Mouse (Mus musculus): ENCODE results near the gene Hist1h3b. TPM values are rescaled to one million over a fixed set of nuclear protein-coding genes. Genes with fewer than 3 reads are reported as not detected.

The Hist1h3b gene
- polyA plus RNA-seq, 1 experiment from 2014 or later = 10.5 TPM

DNA sequence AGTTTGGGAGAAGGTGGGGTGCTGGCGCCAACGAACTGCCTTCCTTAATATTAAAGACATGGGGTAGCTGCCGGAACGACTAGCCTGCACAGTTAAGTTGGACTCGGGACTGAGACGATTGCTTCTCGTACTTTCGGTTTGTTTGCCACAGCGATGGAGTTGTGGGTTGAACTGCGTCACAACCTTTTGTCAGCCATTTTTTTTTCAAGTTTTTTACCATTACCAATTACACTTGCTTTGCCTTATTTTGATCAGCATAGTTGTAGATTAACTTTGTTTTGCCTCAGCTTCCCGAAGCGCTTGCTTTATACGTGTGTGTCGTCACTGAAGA is 12.2 kb upstream of the Hist1h3b start:
- ATAC-seq (replicated peaks; ENCODE audit: insufficient number of reproducible peaks, low FRiP score, low TSS enrichment, low read depth) (no peak; the same call in 1 of the 2 replicates), DNase-seq (ENCODE audit: low spot score) (no peak)
- peak overlapping the region; percentile 99 for H3K27ac ChIP-seq (replicated peaks; ENCODE audit: low read depth, low read length)
- H3K4me1 ChIP-seq (ENCODE audit: control insufficient read depth, insufficient read depth, low read length) = no peaks in the 10 kb centered on the region
- peak overlapping the region; percentile 90 for H3K4me2 ChIP-seq (ENCODE audit: low read depth, low read length)
- WGBS = under 1% methylated on average over 14 of the region's 14 CpGs
- H3K9ac ChIP-seq (replicated peaks; ENCODE audit: low read length) = peak overlapping the region; percentile 87
- no peaks in the 10 kb centered on the region for H3K9me3 ChIP-seq (replicated peaks; ENCODE audit: control insufficient read depth, low read length)
- H3K4me3 ChIP-seq (ENCODE audit: low read depth, low read length) = peak overlapping the region; percentile 56
- H3K36me3 ChIP-seq (replicated peaks; ENCODE audit: control insufficient read depth, insufficient read depth, low read depth, low read length) = no peaks in the 10 kb centered on the region
- H3K27me3 ChIP-seq (ENCODE audit: control insufficient read depth, insufficient read depth, low read length) = no peaks in the 10 kb centered on the region

DNA sequence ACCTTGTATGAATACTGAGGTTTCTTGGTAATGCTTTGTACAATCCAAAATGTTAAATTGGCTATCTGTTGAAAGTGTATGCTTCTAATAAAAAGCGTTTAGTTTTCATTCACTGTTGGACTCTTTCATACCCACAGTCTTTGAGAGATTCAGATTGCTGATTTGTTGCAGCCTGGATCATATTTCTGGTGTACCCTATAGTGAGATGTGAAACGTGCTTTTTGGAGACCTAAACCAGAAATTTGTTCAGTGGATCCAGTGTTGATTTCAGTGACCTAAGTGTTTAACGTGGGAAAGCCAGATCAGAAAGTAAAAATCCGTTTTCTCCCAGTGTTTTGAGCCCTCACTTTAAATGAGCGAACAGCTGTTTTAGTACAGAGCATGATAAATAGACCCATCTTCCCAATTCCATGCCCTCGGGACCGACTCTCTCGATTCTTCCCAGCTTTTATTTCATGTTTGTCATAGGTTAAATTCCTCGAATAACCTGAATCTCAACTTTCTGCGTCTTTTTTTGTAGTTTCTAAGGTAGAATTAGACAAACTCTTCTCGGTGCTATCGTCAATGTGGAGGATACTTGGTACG is 11.7 kb upstream of the Hist1h3b start:
- peak overlapping the region; percentile 56 for H3K4me3 ChIP-seq (ENCODE audit: low read depth, low read length)
- DNase-seq (ENCODE audit: low spot score) (peak; percentile 45), ATAC-seq (replicated peaks; ENCODE audit: insufficient number of reproducible peaks, low FRiP score, low TSS enrichment, low read depth) (no peak)
- peak overlapping the region; percentile 99 for H3K27ac ChIP-seq (replicated peaks; ENCODE audit: low read depth, low read length)
- no peaks in the 10 kb centered on the region for H3K36me3 ChIP-seq (replicated peaks; ENCODE audit: control insufficient read depth, insufficient read depth, low read depth, low read length)
- H3K9me3 ChIP-seq (replicated peaks; ENCODE audit: control insufficient read depth, low read length) = no peaks in the 10 kb centered on the region
- no peaks in the 10 kb centered on the region for H3K27me3 ChIP-seq (ENCODE audit: control insufficient read depth, insufficient read depth, low read length)
- peak overlapping the region; percentile 87 for H3K9ac ChIP-seq (replicated peaks; ENCODE audit: low read length)
- peak overlapping the region; percentile 90 for H3K4me2 ChIP-seq (ENCODE audit: low read depth, low read length)
- no peaks in the 10 kb centered on the region for H3K4me1 ChIP-seq (ENCODE audit: control insufficient read depth, insufficient read depth, low read length)
- WGBS = 27% methylated on average over 13 of the region's 13 CpGs

DNA sequence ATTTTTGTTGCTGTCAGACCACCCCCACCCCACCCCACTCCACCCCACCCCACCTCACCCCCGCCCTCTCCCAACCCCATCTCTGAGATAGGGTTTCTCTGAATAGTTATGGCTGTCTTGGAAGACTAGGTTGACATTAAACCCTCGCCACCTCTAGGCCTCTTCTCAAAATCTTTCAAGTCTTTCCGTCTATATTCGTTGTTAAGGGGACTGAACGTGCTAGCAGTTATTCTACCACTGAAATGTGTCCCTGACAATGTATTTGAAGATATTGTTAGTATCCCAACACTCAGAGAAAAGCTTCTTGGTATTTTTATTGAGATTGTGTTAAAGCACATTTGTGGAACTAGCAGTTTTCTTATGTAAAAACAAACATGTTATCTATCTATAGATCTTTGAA is 11.2 kb upstream of the Hist1h3b start:
- H3K9me3 ChIP-seq (replicated peaks; ENCODE audit: control insufficient read depth, low read length) = no peaks in the 10 kb centered on the region
- H3K4me3 ChIP-seq (ENCODE audit: low read depth, low read length) = no peak overlapping the region
- no peak for ATAC-seq (replicated peaks; ENCODE audit: insufficient number of reproducible peaks, low FRiP score, low TSS enrichment, low read depth)
- H3K4me2 ChIP-seq (ENCODE audit: low read depth, low read length) = peak overlapping the region; percentile 90
- no peaks in the 10 kb centered on the region for H3K36me3 ChIP-seq (replicated peaks; ENCODE audit: control insufficient read depth, insufficient read depth, low read depth, low read length)
- no peak overlapping the region; the same call in 1 of the 2 replicates for H3K9ac ChIP-seq (replicated peaks; ENCODE audit: low read length)
- H3K27ac ChIP-seq (replicated peaks; ENCODE audit: low read depth, low read length) = peak overlapping the region; percentile 99
- no peaks in the 10 kb centered on the region for H3K27me3 ChIP-seq (ENCODE audit: control insufficient read depth, insufficient read depth, low read length)
- 58% methylated on average over 5 of the region's 5 CpGs for WGBS
- H3K4me1 ChIP-seq (ENCODE audit: control insufficient read depth, insufficient read depth, low read length) = no peaks in the 10 kb centered on the region
- no peak for DNase-seq (ENCODE audit: low spot score)

DNA sequence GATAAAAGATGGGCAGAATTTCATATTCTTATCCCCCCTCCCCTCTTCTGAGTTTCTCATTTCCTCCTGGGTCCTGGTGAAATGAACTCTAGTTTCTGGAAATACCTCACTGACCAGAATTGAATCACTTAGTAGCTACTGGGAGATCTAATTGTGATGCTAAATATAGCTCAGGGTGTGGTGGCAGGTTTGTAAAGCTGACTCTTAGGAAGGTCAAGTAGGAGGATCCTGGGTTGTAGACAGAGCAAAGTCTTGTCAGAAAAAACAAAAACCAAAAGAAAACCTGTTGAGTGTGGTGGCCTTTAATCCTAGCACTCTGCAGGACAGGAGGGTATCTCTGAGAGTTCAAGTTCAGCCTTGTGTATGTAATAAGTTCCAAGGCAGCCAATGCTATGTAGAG is 10.1 kb upstream of the Hist1h3b start:
- no peaks in the 10 kb centered on the region for H3K9me3 ChIP-seq (replicated peaks; ENCODE audit: control insufficient read depth, low read length)
- H3K9ac ChIP-seq (replicated peaks; ENCODE audit: low read length) = no peak overlapping the region
- no peaks in the 10 kb centered on the region for H3K36me3 ChIP-seq (replicated peaks; ENCODE audit: control insufficient read depth, insufficient read depth, low read depth, low read length)
- no peaks in the 10 kb centered on the region for H3K4me1 ChIP-seq (ENCODE audit: control insufficient read depth, insufficient read depth, low read length)
- no peaks in the 10 kb centered on the region for H3K27me3 ChIP-seq (ENCODE audit: control insufficient read depth, insufficient read depth, low read length)
- ATAC-seq (replicated peaks; ENCODE audit: insufficient number of reproducible peaks, low FRiP score, low TSS enrichment, low read depth) (no peak), DNase-seq (ENCODE audit: low spot score) (no peak)
- no peak overlapping the region for H3K4me3 ChIP-seq (ENCODE audit: low read depth, low read length)
- H3K4me2 ChIP-seq (ENCODE audit: low read depth, low read length) = no peak overlapping the region
- H3K27ac ChIP-seq (replicated peaks; ENCODE audit: low read depth, low read length) = no peak overlapping the region

DNA sequence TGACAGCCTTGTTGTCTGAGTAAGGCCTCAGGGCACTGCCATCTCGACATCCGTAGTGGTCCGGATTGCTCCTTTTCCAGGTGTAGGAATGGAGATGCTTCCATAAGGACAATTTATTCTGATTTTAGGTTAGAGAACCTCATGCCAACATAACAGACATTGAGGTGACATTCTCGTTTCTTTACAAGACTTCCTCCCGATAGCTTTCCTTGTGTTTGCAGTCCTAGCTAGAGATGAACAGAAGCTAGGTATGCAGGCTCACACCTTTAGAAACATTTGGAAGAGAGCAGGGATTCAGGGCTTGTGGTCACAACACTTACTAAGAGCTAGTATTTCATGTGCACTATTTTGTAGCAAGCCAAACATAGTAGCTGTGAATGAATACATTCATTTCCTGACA is 8.9 kb upstream of the Hist1h3b start:
- Histone ChIP-seq H3K4me1 (ENCODE audit: control insufficient read depth, insufficient read depth, low read length) (no peaks in the 10 kb centered on the region), H3K9me3 (replicated peaks; ENCODE audit: control insufficient read depth, low read length) (no peaks in the 10 kb centered on the region), H3K4me2 (ENCODE audit: low read depth, low read length) (no peak overlapping the region), H3K9ac (replicated peaks; ENCODE audit: low read length) (no peak overlapping the region), H3K27ac (replicated peaks; ENCODE audit: low read depth, low read length) (no peak overlapping the region), H3K4me3 (ENCODE audit: low read depth, low read length) (no peak overlapping the region), H3K27me3 (ENCODE audit: control insufficient read depth, insufficient read depth, low read length) (no peaks in the 10 kb centered on the region), H3K36me3 (replicated peaks; ENCODE audit: control insufficient read depth, insufficient read depth, low read depth, low read length) (no peaks in the 10 kb centered on the region)
- ATAC-seq (replicated peaks; ENCODE audit: insufficient number of reproducible peaks, low FRiP score, low TSS enrichment, low read depth) = no peak
- WGBS = 78% methylated on average over 5 of the region's 5 CpGs
- DNase-seq (ENCODE audit: low spot score) = no peak

DNA sequence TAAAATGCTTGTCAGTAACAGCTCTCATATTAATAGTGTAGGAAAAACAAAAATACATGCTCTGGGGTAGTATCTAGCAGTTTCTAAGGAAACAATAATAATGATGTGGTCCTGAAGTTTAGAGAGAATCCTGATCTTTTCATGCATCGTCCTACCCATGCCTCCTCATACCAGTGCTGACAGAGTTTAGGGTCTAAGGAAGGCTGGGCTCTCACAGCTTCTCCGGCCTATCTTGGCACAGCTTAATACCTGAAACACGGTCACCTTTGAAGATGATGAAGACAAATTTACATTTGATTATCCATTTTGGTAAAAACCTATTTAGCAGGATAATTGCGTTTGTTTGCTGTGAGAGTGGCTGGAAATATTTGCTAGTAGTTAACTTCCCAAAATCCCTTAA is 8.1 kb upstream of the Hist1h3b start:
- Histone ChIP-seq H3K36me3 (replicated peaks; ENCODE audit: control insufficient read depth, insufficient read depth, low read depth, low read length) (no peaks in the 10 kb centered on the region), H3K4me1 (ENCODE audit: control insufficient read depth, insufficient read depth, low read length) (no peaks in the 10 kb centered on the region), H3K9ac (replicated peaks; ENCODE audit: low read length) (peak overlapping the region; percentile 50), H3K27ac (replicated peaks; ENCODE audit: low read depth, low read length) (peak overlapping the region; percentile 99; the same call in 1 of the 2 replicates), H3K27me3 (ENCODE audit: control insufficient read depth, insufficient read depth, low read length) (no peaks in the 10 kb centered on the region), H3K4me3 (ENCODE audit: low read depth, low read length) (peak overlapping the region; percentile 39), H3K9me3 (replicated peaks; ENCODE audit: control insufficient read depth, low read length) (no peaks in the 10 kb centered on the region), H3K4me2 (ENCODE audit: low read depth, low read length) (peak overlapping the region; percentile 46; the same call in 1 of the 2 replicates)
- WGBS = 39% methylated on average over 4 of the region's 4 CpGs
- ATAC-seq (replicated peaks; ENCODE audit: insufficient number of reproducible peaks, low FRiP score, low TSS enrichment, low read depth) (no peak), DNase-seq (ENCODE audit: low spot score) (peak; percentile 55)

DNA sequence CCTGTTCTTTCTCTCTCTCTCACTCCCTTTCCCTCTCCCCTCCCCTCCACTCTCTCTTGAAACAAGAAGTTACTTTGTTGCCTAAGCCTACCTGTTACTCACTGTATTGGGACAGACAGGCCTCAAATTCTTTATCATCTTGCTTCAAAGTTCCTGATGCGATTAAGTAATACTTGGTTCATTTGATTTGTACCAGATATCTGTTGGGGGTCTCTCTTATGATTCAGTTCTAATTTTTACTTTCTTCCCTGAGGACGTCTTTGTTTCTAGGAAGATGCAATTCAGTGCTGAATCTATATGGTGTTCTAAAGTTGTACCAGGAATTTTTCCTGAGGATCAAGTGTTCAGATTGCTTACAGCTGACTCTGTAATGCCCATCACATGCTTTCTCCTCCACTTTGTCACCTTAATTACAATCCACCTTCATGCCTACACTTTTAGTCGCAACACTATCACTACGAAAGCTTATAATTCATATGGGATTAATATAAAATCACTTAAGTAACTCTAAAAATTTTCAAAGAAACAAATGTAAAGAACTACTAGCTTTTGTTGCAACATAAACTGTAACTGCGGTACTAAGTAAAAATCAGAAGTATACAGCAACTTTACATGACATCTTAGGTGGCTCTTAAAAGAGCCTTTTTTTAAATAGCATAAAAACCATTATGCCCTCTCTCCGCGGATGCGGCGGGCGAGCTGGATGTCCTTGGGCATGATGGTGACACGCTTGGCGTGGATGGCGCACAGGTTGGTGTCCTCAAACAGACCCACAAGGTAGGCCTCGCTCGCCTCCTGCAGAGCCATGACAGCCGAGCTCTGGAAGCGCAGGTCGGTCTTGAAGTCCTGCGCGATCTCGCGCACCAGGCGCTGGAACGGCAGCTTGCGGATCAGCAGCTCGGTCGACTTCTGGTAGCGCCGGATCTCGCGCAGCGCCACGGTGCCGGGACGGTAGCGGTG is 7.4 kb upstream of the Hist1h3b start:
- Histone ChIP-seq H3K4me3 (ENCODE audit: low read depth, low read length) (peak overlapping the region; percentile 39), H3K4me1 (ENCODE audit: control insufficient read depth, insufficient read depth, low read length) (no peaks in the 10 kb centered on the region), H3K9me3 (replicated peaks; ENCODE audit: control insufficient read depth, low read length) (no peaks in the 10 kb centered on the region), H3K27ac (replicated peaks; ENCODE audit: low read depth, low read length) (peak overlapping the region; percentile 99), H3K9ac (replicated peaks; ENCODE audit: low read length) (peak overlapping the region; percentile 68), H3K4me2 (ENCODE audit: low read depth, low read length) (peak overlapping the region; percentile 49), H3K27me3 (ENCODE audit: control insufficient read depth, insufficient read depth, low read length) (no peaks in the 10 kb centered on the region), H3K36me3 (replicated peaks; ENCODE audit: control insufficient read depth, insufficient read depth, low read depth, low read length) (no peaks in the 10 kb centered on the region)
- no peak for ATAC-seq (replicated peaks; ENCODE audit: insufficient number of reproducible peaks, low FRiP score, low TSS enrichment, low read depth)
- DNase-seq (ENCODE audit: low spot score) = peak; percentile 64
- 1% methylated on average over 13 of the region's 36 CpGs for WGBS
